Mouse (Mus musculus): ENCODE measurements around the gene Myh11. TPM values are rescaled to one million over a fixed set of nuclear protein-coding genes. Genes with fewer than 3 reads are reported as not detected.

Myh11 gene
- total and polyA plus RNA-seq, 2 experiments, result 0.34 to 2.0 TPM

- Histone ChIP-seq H3K36me3 (ENCODE audit: control insufficient read depth, insufficient read depth, low read length) (peaks cover 41% of the 10 kb centered on the region), H3K27ac (replicated peaks; ENCODE audit: insufficient read depth, low read depth, low read length) (peak overlapping the region; percentile 38), H3K4me1 (ENCODE audit: control insufficient read depth, insufficient read depth, low read length) (peaks cover 31% of the 10 kb centered on the region), H3K9ac (ENCODE audit: low read depth, low read length) (no peak overlapping the region), H3K27me3 (ENCODE audit: control insufficient read depth, insufficient read depth, low read length) (no peaks in the 10 kb centered on the region), H3K4me3 (ENCODE audit: insufficient read depth, low read depth, low read length) (no peak overlapping the region), H3K79me2 (ENCODE audit: control insufficient read depth, insufficient read depth, low read length) (peaks cover 10% of the 10 kb centered on the region; the same call in 1 of the 2 replicates)
- WGBS, result 76% methylated on average over 4 of the region's 4 CpGs
- TF ChIP-seq CTCF (IDR thresholded peaks at IDR 0.05; ENCODE audit: low read depth, low read length) (no peak), POLR2A (IDR thresholded peaks at IDR 0.05; ENCODE audit: extremely low read depth, insufficient read depth, low read length) (no peak)
- no peak for DNase-seq (ENCODE audit: extremely low read depth, low read depth, low spot score)
These were observed 139.5 kb downstream of the Myh11 start for GRCm38 (mm10) chr16:14151718-14152117.

- no peak for TF ChIP-seq POLR2A (IDR thresholded peaks at IDR 0.05; ENCODE audit: extremely low read depth, insufficient read depth, low read length)
- no peak for TF ChIP-seq CTCF (IDR thresholded peaks at IDR 0.05; ENCODE audit: low read depth, low read length)
- H3K4me1 ChIP-seq (ENCODE audit: control insufficient read depth, insufficient read depth, low read length), result peaks cover 11% of the 10 kb centered on the region
- no peak overlapping the region for H3K9ac ChIP-seq (ENCODE audit: low read depth, low read length)
- H3K36me3 ChIP-seq (ENCODE audit: control insufficient read depth, insufficient read depth, low read length), result peaks cover 59% of the 10 kb centered on the region
- no peak overlapping the region for H3K27ac ChIP-seq (replicated peaks; ENCODE audit: insufficient read depth, low read depth, low read length)
- H3K4me3 ChIP-seq (ENCODE audit: insufficient read depth, low read depth, low read length), result no peak overlapping the region
- no peak for DNase-seq (ENCODE audit: extremely low read depth, low read depth, low spot score)
- peaks cover 7% of the 10 kb centered on the region; the same call in 1 of the 2 replicates for H3K79me2 ChIP-seq (ENCODE audit: control insufficient read depth, insufficient read depth, low read length)
- no peaks in the 10 kb centered on the region for H3K27me3 ChIP-seq (ENCODE audit: control insufficient read depth, insufficient read depth, low read length)
These were observed 143.5 kb downstream of the Myh11 start for GRCm38 (mm10) chr16:14147712-14148111.

Other genes starting within 250 kb of the Myh11 start
- gene Nde1, start 128.1 kb downstream of the Myh11 start, total RNA-seq (2014; rRNA removed), result 9.4 and 12.3 TPM in 2 replicates
- gene Nde1, start 128.1 kb downstream of the Myh11 start, polyA plus RNA-seq (2012; rRNA removed), result 14.4 and 14.5 TPM in 2 replicates
- 26.4 and 36.2 TPM in 2 replicates for gene Marf1, start 128.0 kb downstream of the Myh11 start, total RNA-seq (2014; rRNA removed)
- 10.7 and 11.3 TPM in 2 replicates for gene Marf1, start 128.0 kb downstream of the Myh11 start, polyA plus RNA-seq (2012; rRNA removed)
- 33.1 and 36.6 TPM in 2 replicates for gene Fopnl, start 26.0 kb upstream of the Myh11 start, total RNA-seq (2014; rRNA removed)
- 14.8 and 14.9 TPM in 2 replicates for gene Fopnl, start 26.0 kb upstream of the Myh11 start, polyA plus RNA-seq (2012; rRNA removed)
- gene Abcc1, start 70.2 kb upstream of the Myh11 start, total RNA-seq (2014; rRNA removed), result 1.3 and 2.3 TPM in 2 replicates
- 1.1 and 1.6 TPM in 2 replicates for gene Abcc1, start 70.2 kb upstream of the Myh11 start, polyA plus RNA-seq (2012; rRNA removed)